Mouse (Mus musculus): Measurements from ENCODE around the gene Hipk2. TPM values are rescaled to one million over a fixed set of nuclear protein-coding genes. Genes with fewer than 3 reads are reported as not detected.

Hipk2 gene
- polyA plus RNA-seq, 1 experiment from 2014 or later: 12.0 TPM

DNA sequence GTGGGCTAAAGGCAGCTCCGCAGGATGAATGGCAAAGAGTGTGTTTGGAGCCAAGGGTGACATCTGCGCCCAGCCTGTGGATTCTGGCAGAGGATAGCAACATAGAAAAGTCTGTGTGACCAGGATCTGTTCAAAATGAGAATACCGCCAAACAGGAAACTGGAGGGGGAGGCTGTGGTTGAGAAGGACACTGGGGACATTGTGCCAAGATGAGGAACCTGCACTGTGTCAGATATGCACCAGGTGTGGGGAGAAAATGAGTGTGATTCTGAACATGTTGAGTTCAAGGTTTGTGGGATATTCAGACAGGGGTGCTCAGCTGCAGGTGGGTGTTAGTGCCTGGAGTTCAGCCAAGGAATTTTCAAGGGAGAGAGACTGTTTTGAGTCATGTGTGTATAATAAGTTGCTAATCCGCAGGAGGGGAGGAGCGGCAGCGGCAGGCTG lies 6.8 kb upstream of the Hipk2 start:
- TF ChIP-seq CTCF (IDR thresholded peaks at IDR 0.05; ENCODE audit: low read depth): no peak
- Histone ChIP-seq H3K4me1 (replicated peaks; ENCODE audit: control insufficient read depth, insufficient read depth, low read length) (peaks cover 13% of the 10 kb centered on the region; the same call in 1 of the 2 replicates), H3K4me3 (ENCODE audit: low read depth, low read length) (no peak overlapping the region), H3K4me2 (replicated peaks; ENCODE audit: low read depth) (no peak overlapping the region), H3K27ac (ENCODE audit: low read depth, low read length) (no peak overlapping the region; the same call in 1 of the 2 replicates), H3K9me3 (ENCODE audit: control insufficient read depth) (no peaks in the 10 kb centered on the region), H3K9ac (ENCODE audit: low read depth, low read length) (no peak overlapping the region), H3K27me3 (replicated peaks; ENCODE audit: control insufficient read depth, insufficient read depth, low read length) (no peaks in the 10 kb centered on the region), H3K36me3 (ENCODE audit: control insufficient read depth, insufficient read depth) (no peaks in the 10 kb centered on the region)
- peak; percentile 45 for ATAC-seq
- 27% methylated on average over 6 of the region's 6 CpGs for WGBS

DNA sequence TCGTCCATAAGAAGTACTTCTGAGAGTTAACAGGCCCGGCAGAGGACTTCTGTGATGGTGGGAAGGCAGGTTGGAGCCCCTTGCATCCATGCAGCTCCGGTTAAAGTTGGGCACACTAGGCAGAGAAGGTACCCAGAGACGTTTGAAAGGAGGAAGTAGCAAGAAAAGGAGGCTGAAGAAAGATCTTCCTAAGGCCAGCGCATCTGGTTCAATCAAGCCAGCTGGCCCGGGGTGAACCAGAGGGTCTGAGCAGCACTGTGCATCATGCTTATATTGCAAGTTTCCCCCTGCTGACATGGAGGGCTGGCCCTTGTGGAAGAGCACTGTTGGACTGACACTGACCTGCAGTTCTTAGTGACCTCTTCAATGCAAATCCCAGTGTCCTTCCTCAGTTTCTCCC lies 6.0 kb upstream of the Hipk2 start:
- H3K4me1 ChIP-seq (replicated peaks; ENCODE audit: control insufficient read depth, insufficient read depth, low read length): peaks cover 13% of the 10 kb centered on the region; the same call in 1 of the 2 replicates
- no peaks in the 10 kb centered on the region for H3K27me3 ChIP-seq (replicated peaks; ENCODE audit: control insufficient read depth, insufficient read depth, low read length)
- H3K27ac ChIP-seq (ENCODE audit: low read depth, low read length): peak overlapping the region; percentile 70
- H3K4me2 ChIP-seq (replicated peaks; ENCODE audit: low read depth): peak overlapping the region; percentile 55
- H3K36me3 ChIP-seq (ENCODE audit: control insufficient read depth, insufficient read depth): no peaks in the 10 kb centered on the region
- no peak for TF ChIP-seq CTCF (IDR thresholded peaks at IDR 0.05; ENCODE audit: low read depth)
- H3K9me3 ChIP-seq (ENCODE audit: control insufficient read depth): no peaks in the 10 kb centered on the region
- no peak for ATAC-seq
- peak overlapping the region; percentile 15; the same call in 1 of the 2 replicates for H3K4me3 ChIP-seq (ENCODE audit: low read depth, low read length)
- WGBS: 39% methylated on average over 6 of the region's 6 CpGs
- H3K9ac ChIP-seq (ENCODE audit: low read depth, low read length): no peak overlapping the region

DNA sequence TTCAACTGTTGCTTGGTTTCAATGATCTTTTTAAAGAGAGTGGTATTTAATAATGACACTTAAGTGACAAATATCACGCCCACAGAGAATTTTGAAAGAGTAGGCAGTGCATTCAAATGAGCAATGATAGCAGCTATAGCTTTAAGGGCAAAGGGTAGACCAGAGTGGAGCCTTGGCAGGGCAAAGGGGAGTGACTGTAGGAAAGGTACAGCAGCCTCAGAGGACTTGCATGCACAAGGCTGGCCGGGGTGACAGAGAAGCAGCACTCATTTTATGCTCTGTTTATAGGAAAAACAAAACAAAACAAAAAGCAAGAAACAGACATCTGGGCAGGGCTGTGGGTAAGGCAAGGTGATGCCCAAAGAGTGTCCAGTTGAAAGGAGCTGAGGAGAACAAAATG lies 5.5 kb upstream of the Hipk2 start:
- Histone ChIP-seq H3K4me3 (ENCODE audit: low read depth, low read length) (peak overlapping the region; percentile 15; the same call in 1 of the 2 replicates), H3K27me3 (replicated peaks; ENCODE audit: control insufficient read depth, insufficient read depth, low read length) (no peaks in the 10 kb centered on the region), H3K4me2 (replicated peaks; ENCODE audit: low read depth) (peak overlapping the region; percentile 55), H3K9ac (ENCODE audit: low read depth, low read length) (no peak overlapping the region), H3K36me3 (ENCODE audit: control insufficient read depth, insufficient read depth) (no peaks in the 10 kb centered on the region), H3K9me3 (ENCODE audit: control insufficient read depth) (no peaks in the 10 kb centered on the region), H3K27ac (ENCODE audit: low read depth, low read length) (peak overlapping the region; percentile 70), H3K4me1 (replicated peaks; ENCODE audit: control insufficient read depth, insufficient read depth, low read length) (peaks cover 13% of the 10 kb centered on the region; the same call in 1 of the 2 replicates)
- WGBS: 31% methylated on average over 2 of the region's 2 CpGs
- TF ChIP-seq CTCF (IDR thresholded peaks at IDR 0.05; ENCODE audit: low read depth): no peak
- ATAC-seq: peak; percentile 74

DNA sequence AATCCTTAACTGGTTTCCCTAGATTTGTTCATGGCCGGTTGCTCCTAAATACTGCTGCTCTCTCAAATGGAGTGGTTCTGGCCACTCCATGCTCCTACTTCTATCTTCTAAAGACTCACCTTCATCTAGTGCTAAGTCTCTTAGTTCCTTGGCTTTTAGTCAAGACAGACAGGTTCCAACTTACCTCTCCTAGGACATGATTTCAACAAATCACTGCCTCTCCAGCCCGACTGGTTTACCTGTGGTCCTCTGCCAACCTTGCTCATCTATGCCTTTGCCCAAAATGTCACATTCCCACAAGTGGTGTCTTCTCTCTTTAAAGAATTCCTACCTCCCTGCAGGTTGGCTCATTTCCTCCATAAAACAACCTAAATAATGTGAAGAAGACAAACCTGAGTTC lies 1.7 kb upstream of the Hipk2 start:
- H3K9me3 ChIP-seq (ENCODE audit: control insufficient read depth): no peaks in the 10 kb centered on the region
- no peak overlapping the region for H3K27ac ChIP-seq (ENCODE audit: low read depth, low read length)
- H3K4me1 ChIP-seq (replicated peaks; ENCODE audit: control insufficient read depth, insufficient read depth, low read length): peaks cover 2% of the 10 kb centered on the region; the same call in 1 of the 2 replicates
- WGBS: 94% methylated on average over 2 of the region's 2 CpGs
- ATAC-seq: no peak
- H3K4me2 ChIP-seq (replicated peaks; ENCODE audit: low read depth): no peak overlapping the region
- H3K4me3 ChIP-seq (ENCODE audit: low read depth, low read length): no peak overlapping the region
- H3K27me3 ChIP-seq (replicated peaks; ENCODE audit: control insufficient read depth, insufficient read depth, low read length): no peaks in the 10 kb centered on the region
- no peaks in the 10 kb centered on the region; the same call in 1 of the 2 replicates for H3K36me3 ChIP-seq (ENCODE audit: control insufficient read depth, insufficient read depth)
- H3K9ac ChIP-seq (ENCODE audit: low read depth, low read length): no peak overlapping the region
- no peak for TF ChIP-seq CTCF (IDR thresholded peaks at IDR 0.05; ENCODE audit: low read depth)

DNA sequence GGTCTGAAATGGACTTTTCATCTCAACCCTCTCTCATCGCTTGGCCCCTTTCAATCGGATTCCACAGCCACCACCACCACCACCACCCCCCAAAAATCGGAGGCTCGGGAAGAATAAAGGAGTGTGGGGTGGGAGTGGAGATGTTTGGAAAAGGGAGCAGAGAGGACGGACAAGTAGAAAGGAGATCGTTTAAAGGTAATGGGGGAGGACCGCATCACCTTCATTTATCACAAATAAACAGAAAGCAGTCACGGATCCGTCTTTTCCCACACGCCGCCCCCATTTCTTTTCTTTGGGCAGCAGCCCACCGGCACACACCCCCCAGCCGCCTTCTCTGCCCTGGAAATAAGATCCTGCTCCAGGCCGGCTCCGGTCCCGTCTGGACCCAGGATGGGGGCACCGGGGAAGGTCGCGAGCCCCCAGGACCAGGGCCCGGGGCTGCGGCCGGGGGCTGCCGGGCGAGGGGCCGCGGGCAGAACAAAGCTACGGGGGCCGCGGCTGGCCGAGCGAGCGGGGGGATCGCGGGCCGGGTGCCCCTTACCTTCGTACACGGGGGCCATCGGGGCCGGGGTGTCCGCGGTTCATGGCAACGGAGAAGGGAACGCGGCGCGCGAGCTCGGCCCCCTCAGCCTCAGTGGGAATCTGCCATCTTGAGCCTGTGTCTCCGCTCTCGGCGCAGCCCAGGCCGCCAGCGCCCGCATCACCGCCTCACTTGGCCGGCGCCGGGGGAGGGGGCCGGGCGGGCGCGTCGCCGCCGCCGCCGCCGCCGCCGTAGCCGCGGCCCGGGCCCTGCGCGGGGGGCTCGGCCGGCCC lies 501 bp downstream of the Hipk2 start, which contains the start of gene Tbxas1:
Tbxas1 (plus strand) TSS at position 147 of the 813 bp plus-strand sequence.
- Histone ChIP-seq H3K36me3 (ENCODE audit: control insufficient read depth, insufficient read depth) (no peaks in the 10 kb centered on the region; the same call in 1 of the 2 replicates), H3K27ac (ENCODE audit: low read depth, low read length) (peak within 1 kb of the TSS; percentile 97), H3K4me1 (replicated peaks; ENCODE audit: control insufficient read depth, insufficient read depth, low read length) (peaks cover 1% of the 10 kb centered on the region; the same call in 1 of the 2 replicates), H3K4me2 (replicated peaks; ENCODE audit: low read depth) (peak within 1 kb of the TSS; percentile 77), H3K27me3 (replicated peaks; ENCODE audit: control insufficient read depth, insufficient read depth, low read length) (no peaks in the 10 kb centered on the region), H3K9me3 (ENCODE audit: control insufficient read depth) (no peaks in the 10 kb centered on the region), H3K9ac (ENCODE audit: low read depth, low read length) (peak within 1 kb of the TSS; percentile 99), H3K4me3 (ENCODE audit: low read depth, low read length) (peak within 1 kb of the TSS; percentile 98)
- WGBS: 1% methylated on average over 54 of the region's 77 CpGs
- TF ChIP-seq CTCF (IDR thresholded peaks at IDR 0.05; ENCODE audit: low read depth): no peak
- peak; percentile 49; the same call in 1 of the 2 replicates for ATAC-seq

DNA sequence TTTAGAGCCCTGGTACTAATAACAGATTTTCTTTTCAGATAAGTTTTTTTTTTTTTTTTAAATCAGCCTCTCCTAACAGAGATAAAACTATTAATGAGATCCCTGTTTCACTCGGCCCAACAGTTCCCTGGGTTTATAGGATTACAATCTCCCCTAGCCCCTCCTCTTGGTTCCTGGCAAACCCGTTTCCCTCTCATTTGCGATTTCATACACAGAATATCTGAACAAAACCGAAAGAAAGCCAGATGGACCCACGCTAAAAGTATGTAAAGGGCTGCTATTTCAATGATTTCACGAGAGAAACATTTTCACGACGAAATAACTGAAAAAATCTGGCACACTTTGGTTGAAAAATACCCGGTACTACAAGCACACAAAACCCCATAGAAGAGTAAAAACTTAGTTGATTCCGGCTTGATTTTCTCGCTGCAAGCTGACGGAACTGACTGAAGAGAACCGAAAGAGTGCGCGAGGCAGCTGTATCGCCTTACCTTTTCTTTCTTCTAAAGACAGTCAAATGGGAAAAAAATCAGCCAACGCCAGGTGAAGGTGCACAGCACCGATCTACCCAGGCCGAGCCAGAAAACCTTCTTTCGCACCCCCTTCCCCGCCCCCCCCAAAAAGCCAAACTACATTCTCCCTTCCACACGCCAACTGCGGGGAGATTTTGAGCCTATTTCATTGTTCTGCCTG lies 1.3 kb downstream of the Hipk2 start:
- H3K9me3 ChIP-seq (ENCODE audit: control insufficient read depth): no peaks in the 10 kb centered on the region
- H3K27me3 ChIP-seq (replicated peaks; ENCODE audit: control insufficient read depth, insufficient read depth, low read length): no peaks in the 10 kb centered on the region
- peaks cover 6% of the 10 kb centered on the region; the same call in 1 of the 2 replicates for H3K4me1 ChIP-seq (replicated peaks; ENCODE audit: control insufficient read depth, insufficient read depth, low read length)
- no peak for ATAC-seq
- H3K27ac ChIP-seq (ENCODE audit: low read depth, low read length): peak overlapping the region; percentile 97
- 0% methylated on average over 23 of the region's 23 CpGs for WGBS
- no peak for TF ChIP-seq CTCF (IDR thresholded peaks at IDR 0.05; ENCODE audit: low read depth)
- H3K9ac ChIP-seq (ENCODE audit: low read depth, low read length): peak overlapping the region; percentile 99
- H3K4me3 ChIP-seq (ENCODE audit: low read depth, low read length): peak overlapping the region; percentile 98
- H3K36me3 ChIP-seq (ENCODE audit: control insufficient read depth, insufficient read depth): no peaks in the 10 kb centered on the region; the same call in 1 of the 2 replicates
- peak overlapping the region; percentile 77 for H3K4me2 ChIP-seq (replicated peaks; ENCODE audit: low read depth)

Data from intestine, postnatal 0 days (tissue).